Mouse (Mus musculus): ENCODE results near the gene Gm32742.
A peak's percentile ranks its signal among the peaks of the same experiment; 100 is the strongest.

The Gm32742 gene

DNA sequence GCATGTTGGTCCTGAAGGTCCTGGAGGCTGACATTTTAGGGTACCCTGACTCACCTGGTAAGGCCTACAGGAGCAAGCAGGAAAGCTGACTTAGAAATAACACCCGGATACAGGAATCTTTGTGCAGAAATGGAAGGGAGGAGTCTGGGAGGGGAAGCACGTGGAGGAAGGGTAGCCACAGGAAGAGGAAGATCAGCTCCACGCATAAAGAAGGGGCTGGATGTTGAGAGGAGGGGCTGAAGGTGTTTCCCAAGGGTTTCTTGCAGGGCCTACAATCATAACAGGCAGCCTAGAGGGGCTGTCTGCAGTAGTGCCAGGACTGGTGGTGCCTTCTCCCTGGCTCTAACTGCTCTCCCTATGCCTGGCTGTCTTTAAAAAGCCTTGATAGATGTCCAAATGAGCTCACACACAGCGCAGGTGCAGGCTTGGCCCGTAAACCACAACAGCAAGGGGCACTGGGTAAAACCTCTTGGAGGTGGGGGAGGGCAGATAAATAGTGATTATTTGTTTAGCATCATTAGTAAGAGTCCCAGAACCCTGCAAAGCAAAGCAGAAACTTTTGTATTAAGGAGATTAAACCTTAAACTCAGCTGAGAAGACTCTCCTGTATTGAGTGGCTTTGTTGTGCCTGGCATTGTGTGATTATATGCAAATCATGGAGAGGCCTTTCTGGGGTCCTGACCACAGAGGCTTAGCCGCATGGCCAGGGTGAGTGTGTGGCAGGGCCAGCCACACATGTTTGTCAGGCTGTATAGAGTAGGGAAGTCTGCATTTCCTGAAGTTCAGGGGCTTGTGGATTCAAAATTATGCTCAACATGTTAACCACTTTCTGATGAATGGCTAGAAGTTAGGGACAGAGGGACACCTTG, at the start of gene Gm32742:
Gm32742 (minus strand) TSS at position 206 of the 869 bp plus-strand sequence.
- DNase-seq (ENCODE audit: inconsistent age in 2 of 2, low spot score in 1 of 2) = no peak

DNA sequence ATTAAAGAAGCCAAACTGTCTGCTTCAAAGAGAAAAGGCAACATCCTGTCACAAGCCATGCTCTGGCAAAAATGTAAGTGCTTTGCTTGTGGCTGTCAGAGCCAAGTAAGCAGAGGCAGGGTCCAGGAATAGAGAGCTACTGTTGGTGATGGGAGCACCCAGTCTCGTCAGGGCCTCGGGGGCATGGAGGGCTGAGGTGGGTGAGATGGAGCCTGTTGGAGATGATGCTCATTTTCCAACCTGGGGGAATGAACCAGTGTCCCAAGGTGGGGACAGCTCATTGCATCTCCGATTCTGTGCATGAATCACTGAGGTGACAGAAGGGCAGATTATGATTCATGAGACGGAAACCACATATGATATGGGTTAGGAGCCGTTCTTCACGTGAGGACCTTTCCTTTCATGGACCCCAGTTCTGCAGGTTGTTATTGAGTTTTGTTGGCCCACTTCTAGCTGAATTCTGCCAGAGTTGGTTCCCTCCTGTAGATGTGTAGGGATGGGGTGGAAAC, 48.5 kb upstream of the Gm32742 start:
- no peak for DNase-seq (ENCODE audit: inconsistent age in 2 of 2, low spot score in 1 of 2)

DNA sequence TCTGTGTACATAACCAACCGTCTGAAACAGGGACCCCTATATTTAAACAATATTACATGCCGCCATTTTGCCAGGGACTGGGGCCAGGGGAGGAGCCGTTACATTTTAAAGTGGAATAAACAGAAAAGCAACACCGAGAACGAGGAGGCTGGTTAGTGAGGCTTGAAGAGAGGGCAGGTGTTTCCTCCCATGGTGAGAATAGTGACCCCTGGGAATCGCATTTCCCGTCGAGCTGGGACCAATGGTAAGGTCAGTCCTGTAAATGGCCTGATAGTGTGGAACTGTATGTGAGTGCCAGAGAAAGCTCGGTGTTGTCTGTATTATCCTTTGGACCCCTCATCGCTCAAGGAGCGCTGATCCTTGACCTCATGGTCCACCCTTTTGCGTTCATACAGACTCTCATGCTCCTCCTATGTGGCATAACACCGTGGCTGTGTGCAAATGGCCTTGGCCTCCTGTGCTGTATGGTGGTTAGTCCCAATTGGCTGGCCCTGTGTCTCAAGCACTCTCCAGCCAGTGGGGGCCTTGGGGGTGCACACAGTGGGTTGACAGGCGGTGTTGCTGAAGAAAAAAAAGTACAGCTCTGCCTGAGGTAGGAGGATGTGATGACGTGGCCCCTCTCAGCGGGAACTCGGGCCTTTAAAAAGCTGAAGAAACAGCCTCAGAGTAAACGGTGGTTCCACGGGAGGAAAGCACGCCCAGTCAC, 47.9 kb upstream of the Gm32742 start, which contains the start of gene Pou2af1:
Pou2af1 (plus strand) TSS at position 686 of the 706 bp plus-strand sequence.
- DNase-seq (ENCODE audit: inconsistent age in 2 of 2, low spot score in 1 of 2) = no peak

DNA sequence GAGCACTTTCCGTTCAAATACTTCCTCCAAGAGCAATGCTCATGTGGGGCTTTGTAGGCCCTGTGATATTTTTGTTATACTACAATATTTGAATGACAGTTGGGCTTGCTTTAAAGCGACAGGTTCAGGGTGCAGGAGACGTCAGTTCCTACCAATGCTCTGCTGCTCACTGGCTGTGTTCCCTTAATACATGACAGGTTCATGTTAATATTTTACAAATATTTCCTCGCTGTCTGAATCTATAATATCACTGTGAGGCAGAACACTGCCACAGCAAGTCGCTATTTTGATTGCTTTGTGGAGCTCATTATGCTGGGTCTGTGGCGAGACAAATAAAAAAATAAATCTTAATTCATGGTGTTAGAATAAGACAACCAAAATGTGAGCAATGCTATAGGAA, 45.9 kb upstream of the Gm32742 start:
- DNase-seq (ENCODE audit: inconsistent age in 2 of 2, low spot score in 1 of 2) = no peak

DNA sequence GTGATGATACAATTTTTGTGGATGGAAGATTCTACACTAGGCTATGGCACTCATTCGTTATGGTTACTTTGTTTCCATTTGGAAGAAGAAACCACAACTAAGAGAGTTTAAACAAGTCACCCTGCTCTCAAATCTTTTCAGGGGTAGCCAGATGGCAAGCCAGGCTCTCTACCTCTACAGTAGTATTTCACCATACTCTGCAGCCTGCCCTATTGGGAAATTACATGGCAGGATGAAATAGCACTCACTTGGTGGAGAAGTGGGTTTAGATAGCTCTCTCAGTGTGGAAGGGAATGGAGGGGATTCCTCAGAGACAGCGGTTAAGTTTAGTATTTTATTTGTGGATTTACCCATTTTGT, 43.6 kb upstream of the Gm32742 start:
- no peak for DNase-seq (ENCODE audit: inconsistent age in 2 of 2, low spot score in 1 of 2)

DNA sequence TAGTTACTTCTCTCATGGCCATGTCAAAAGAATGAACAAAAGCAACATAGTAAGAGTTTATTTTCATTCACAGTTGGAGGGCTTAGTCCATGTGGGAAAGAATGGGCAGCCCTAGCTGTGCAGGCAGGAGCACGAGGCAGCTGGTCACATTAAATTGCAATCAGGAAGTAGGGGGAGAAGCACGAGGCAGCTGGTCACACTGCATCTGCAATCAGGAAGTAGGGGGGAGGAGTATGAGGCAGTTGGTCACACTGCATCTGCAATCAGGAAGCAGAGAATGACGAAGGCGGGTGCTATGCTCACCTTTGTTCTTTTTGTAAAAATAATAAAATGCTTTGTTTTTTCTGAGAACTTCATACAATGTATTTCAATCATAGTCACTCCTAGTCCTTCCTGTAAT, 29.5 kb upstream of the Gm32742 start:
- no peak for DNase-seq (ENCODE audit: inconsistent age in 2 of 2, low spot score in 1 of 2)

DNA sequence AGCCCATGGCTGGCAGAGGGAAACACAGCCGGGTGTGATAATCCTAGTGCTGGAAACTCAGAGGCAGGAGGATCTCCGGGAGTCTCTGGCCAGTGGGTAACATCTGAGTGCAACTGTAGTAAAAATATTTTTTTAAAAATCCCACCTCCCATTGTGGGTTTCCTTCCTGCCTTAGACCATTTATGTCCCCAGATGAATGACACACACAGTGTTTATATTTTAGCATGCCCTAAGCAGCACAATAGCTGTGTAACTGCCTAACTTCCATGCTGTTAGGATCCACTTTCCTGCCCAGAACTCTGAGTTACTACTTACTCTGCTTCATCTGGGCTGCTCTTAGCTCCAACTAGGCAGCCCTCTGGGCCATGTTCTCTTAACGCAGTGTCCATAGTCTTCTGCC, 25.3 kb upstream of the Gm32742 start:
- no peak for DNase-seq (ENCODE audit: inconsistent age in 2 of 2, low spot score in 1 of 2)

DNA sequence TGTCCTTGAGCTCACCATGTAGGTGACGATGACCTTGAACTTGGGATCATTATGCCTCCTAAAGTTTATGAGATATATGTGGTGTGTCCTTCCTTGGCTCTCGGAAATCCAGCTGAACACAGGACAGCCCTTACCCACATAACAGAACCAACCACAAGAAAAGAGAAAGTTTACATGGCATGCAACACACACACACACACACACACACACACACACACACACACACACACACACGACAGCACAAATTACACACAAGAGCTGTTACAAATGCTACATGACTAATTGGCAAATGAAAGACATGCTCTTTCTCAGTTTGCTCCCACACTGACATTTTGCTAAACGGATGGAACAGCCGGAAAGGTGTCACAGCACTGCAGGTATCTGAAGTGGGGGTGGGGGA, 20.6 kb upstream of the Gm32742 start:
- DNase-seq (ENCODE audit: inconsistent age in 2 of 2, low spot score in 1 of 2) = no peak

DNA sequence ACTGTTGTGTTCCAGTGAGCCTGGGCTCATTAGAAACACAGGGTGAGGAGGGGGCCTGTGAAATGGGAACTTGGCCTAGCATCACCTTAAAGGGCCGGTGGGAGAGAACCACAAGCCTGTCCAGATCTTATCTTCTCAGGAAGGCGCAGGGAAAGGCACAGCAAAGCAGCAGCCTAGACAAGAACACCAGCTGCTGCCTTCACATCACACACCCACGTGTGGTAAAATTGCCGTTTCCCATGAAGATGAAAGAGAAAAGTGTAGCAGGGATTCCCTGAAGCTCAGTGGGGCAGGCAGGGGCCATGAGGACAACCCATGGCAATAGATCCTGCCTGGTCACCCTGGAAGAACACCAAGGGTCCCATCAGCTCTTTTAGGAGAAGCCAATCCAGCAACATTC, 20.1 kb upstream of the Gm32742 start:
- no peak for DNase-seq (ENCODE audit: inconsistent age in 2 of 2, low spot score in 1 of 2)

DNA sequence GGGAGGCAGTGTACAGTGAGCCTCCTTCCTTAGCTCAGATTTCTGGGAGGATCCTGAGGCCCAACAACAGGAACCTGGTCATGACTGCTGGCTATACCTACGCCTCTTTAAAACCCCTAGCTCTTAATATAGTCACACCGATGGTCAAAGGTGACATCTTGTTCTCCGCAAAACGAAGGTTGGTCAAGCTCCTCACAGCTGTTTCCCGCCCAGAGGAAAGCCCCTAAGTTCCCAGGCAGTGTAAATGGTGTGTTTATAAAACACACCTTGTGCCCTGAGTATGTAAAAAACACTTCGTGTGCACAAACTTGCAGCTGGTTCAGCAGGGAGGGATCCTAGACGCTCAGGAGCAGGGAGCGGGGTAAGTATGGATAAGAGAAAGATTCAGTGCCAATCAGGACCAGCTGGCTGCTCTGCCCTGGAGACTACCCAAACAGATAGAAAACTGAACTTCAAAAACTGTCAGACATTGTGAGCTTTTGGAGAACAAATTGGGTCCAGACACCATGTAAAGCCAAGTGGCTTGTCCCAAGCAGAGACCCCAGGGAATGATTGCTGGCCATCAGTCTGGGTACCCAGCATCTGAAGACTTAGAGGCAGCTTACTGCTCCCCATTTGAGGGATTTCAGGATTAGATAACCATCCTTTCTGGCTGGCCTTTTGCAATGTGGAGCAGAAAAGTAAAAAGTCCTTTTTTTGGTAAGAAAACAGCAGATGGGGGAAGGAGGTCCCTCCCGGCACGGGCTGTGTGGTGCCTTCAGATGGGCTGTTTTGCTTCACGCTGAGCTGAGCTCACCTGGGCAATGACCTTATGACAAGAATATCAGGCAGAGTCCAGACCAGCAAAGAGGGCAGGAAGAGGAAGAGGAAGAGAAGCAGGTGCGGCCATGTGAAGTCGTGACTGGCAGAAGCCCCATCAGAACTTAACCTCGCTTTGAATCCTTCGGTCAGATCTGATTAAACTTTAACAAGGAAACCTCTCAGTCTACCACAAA, 17.7 kb upstream of the Gm32742 start:
- DNase-seq (ENCODE audit: inconsistent age in 2 of 2, low spot score in 1 of 2) = no peak

DNA sequence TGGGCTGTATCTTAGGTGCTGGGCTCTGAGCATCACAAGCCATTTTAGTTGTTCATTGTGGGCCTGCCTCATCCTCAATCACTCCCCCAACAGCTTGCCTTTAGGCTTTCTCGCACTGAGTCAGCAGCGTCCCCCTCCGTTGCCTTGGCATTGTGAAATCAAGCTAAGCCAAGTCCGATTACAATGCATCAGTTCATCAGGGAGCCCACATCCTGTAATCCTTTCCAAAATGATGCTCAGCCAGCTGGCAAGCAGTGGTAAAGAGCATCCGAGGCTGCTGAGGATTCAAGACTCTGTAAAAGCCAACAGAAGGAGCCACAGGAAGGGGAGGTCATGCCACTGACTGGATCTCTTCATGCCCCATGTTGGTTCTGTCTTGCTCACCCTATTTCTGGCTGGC, 15.3 kb upstream of the Gm32742 start:
- DNase-seq (ENCODE audit: inconsistent age in 2 of 2, low spot score in 1 of 2) = no peak

DNA sequence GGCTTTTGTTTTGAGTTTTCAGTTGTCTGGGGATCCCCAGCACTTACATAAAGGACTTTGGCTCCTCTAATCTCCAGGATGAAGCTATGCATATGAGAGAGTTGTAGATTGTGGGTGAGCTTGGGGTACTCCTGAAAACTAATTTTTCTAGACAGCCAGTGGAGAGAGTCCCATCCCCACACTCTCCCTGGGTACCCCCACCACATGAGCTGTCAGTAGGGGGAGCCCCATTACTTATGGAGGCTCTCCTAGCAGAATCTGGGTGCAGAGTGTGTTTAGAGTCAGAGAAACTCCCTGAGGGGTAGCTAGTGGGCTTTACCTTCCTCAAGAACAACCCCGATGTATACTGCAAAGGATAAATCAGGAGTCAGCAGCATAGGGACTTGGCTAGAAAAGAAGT, 13.0 kb upstream of the Gm32742 start:
- DNase-seq (ENCODE audit: inconsistent age in 2 of 2, low spot score in 1 of 2) = no peak

DNA sequence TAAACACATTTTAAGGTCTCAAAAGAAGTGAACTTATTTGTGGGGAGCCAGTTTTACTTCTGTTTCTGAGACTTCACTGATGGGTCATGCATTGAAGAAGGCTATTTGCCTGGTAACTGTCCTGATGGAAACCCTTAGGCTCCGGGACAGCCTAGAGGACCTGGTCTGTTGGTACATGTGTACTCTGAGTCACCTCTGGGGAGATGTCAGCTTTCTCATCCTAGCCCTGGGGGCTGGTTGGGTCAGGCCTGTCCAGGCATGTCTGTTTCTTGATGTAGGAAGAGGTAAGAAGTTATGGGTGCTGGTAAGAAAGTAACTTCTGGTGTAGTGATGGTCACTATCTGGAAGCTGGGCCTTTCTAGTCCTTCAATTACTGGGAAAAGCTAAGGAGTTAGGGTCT, 10.4 kb upstream of the Gm32742 start:
- DNase-seq (ENCODE audit: inconsistent age in 2 of 2, low spot score in 1 of 2) = no peak

DNA sequence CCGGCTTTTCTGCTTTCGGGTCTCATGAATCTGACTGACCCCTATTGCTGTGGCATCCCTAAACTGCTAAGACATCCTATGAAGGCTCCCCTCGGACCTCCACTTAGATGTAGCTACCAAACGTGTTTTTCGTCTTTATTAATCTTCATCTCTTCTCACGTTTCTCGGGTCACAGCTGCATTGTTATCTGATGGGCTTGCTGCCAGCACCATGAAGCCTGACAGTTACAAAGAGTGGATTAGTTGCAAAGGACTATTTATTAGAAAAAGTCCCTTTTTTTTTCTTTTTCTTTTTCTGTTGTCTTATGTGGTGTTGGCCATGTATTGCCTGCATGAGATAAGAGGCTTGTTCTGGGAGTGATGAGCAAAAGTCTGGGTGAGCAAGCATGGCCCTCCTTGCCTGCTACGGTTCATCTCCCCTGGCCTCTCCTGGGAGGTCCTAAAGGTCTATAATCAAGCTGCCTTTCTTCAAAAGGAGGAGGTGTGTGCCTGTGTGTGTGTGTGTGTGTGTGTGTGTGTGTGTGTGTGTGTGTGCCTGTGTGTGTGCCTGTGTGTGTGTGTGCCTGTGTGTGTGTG, 9.7 kb upstream of the Gm32742 start:
- DNase-seq (ENCODE audit: inconsistent age in 2 of 2, low spot score in 1 of 2) = peak in 1 of 2 experiments; percentile 49

DNA sequence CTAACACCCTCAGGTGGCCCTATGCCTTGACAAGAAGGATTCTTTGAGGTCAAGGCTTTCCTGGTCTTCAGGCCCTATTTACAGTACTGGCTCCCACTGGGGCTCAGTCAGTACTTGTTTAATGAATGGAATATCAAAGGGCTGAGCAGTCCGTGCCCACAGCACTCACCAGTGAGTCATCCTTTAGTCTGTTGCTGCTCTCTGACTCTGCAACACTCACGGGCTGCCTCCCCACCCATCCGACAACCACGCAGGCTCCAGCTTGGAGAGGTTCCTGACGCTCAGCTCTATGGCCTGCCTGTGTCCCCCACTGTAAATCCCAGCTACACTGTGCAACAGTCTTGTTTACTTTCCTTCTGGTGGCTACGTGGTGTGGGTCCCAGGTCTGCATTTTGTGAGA, 5.0 kb upstream of the Gm32742 start:
- DNase-seq (ENCODE audit: inconsistent age in 2 of 2, low spot score in 1 of 2) = peak; percentile 66 to 74

DNA sequence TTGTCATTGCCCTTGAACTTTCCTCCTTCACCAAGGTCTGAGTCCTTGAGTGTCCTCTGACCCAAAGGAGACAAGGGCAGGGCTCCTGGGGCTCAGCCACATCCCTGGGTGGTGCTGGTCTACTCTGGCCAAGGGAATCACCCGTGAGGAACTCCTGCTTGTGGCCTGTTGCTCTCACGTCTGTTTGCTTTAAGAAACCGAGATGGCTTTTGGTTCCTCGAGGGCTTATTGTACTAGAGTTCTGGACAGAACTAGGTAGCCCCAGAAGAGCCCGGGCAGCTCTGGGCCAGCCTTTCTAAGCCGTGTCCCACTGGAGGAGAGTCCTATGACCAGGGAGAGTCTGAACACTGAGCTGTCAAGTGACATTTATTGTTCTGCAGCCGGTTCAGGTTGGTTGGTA, 3.8 kb upstream of the Gm32742 start:
- no peak for DNase-seq (ENCODE audit: inconsistent age in 2 of 2, low spot score in 1 of 2)

DNA sequence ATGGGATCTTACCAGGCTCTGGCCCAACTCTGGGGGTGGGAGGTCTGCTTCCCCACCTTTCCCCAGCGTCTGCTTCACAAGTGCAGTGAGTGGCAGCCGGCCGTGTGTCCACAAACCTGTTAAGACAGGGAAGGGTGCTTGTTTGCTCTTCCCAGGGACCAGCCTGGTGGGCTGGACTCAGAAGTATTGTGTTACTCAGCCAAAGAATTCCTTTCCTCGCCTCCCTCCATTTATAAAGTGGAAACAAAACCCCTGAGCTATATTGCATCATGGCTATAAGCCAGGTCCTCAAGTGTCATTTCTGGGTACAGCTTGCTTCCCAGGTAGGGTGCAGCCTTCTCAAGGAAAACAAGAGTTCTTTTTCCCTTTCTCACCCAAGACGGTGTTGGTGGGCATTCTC, 3.4 kb upstream of the Gm32742 start:
- no peak for DNase-seq (ENCODE audit: inconsistent age in 2 of 2, low spot score in 1 of 2)

DNA sequence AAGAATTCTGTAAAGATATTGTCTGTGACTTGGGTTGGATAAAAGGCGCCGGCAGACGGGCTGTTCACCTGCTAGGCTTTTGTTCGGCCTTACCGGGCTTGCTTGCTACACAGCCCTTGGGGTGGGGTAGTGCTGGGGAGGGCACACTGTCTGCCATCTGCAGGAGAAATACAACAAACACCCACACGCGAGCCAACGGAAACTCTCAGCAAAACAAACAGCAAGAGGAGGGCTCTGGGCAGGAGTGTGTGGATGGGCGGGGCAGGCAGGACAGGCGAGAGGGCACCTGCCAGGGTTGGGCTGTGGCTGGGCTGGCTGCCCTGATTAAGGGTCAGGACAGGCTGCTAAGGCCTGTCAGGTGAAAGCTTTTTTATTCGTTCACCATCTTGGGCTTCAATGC, 2.6 kb upstream of the Gm32742 start:
- DNase-seq (ENCODE audit: inconsistent age in 2 of 2, low spot score in 1 of 2) = no peak

DNA sequence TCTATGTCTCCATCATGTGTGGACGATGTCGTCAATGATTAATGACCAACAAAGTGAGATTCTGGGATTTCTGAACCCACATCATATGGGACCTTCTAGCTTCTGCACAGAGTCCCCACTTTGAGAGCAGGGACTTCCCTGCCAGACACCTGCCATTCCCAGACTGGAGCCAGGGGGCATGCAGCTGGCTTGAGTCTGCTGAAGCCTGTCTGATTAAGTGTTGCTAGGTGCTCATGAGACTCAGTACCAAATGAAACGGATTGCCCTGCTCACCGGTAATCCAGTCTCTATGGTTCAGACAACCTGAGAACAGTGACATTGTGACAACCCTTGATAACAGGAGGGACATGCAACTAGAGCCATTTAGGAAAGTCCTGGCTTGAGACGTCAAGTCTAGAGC, 1.3 kb downstream of the Gm32742 start:
- no peak for DNase-seq (ENCODE audit: inconsistent age in 2 of 2, low spot score in 1 of 2)

DNA sequence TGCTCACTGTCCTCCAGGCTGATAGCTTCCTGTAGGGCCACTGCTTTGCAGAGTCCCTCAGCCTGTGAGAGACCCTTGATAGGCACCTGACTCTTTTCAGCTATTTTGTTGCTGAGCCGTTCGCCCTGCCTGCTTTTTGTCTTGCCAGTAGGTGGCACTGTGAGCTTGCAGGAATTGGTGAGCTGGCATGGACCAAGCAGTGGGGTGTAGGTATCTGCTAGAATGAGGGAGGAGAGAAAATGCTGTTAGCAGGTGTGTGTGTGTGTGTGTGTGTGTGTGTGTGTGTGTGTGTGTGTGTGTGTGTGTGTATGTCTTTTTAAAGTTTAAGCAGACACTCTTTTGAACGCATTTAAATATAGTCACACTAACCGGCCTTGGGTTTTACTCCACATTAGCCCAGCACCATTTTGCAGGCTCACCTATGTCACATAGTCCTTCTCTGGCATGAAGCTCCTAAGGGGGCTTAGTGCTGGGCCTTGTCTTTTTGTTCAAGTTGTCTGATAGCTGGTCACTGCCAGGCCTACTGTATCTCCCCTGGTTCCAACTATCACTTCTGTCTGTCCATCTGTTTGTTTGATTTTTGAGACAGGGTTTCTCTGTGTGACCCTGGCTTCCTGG, 3.4 kb downstream of the Gm32742 start:
- DNase-seq (ENCODE audit: inconsistent age in 2 of 2, low spot score in 1 of 2) = peak; percentile 79 to 92
